Mouse (Mus musculus): ENCODE measurements around the gene Gm28230. TPM values are rescaled to one million over a fixed set of nuclear protein-coding genes. Genes with fewer than 3 reads are reported as not detected.
A peak's percentile ranks its signal among the peaks of the same experiment; 100 is the strongest.

Gm28230 gene
- polyA plus RNA-seq, 1 experiment = not detected

DNA sequence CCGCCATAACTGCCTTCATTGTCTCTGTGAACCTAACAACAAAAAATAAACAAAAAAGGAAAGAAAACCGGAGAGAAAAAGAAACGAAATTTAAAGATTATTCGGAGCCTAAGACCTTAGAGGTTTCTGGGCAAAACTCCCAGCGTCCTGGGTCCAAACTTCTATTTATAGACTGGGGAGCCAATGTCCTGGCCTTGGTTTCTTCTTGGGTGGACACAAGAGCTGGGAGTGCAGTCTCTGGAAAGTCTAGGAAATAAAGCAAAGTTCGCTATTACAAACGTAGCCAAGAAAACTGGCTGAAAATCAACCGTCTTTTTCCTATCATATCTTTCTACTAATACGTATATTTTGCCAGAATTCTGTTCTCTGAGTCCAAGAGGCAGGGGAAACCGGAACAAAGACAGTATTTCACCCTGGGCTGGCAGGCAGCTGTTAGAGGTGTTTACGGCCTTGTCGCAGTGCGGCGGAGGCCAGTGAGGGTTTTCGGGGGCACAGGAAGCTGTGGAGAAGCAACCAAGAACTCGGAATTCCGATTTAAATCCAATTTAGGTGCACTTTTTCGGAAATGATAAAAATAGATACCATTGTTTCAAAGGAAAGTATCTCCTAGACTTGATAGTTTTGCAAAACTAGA lies 12.3 kb upstream of the Gm28230 start:
- Histone ChIP-seq H3K4me3 (ENCODE audit: insufficient read depth, poor library complexity, severe bottlenecking) (no peak overlapping the region), H3K79me2 (ENCODE audit: control insufficient read depth, insufficient read depth) (no peaks in the 10 kb centered on the region), H3K79me3 (ENCODE audit: low read depth) (no peaks in the 10 kb centered on the region), H3K36me3 (ENCODE audit: control insufficient read depth, insufficient read depth) (no peaks in the 10 kb centered on the region), H3K27me3 (ENCODE audit: control insufficient read depth, insufficient read depth, insufficient read length) (peaks cover 38% of the 10 kb centered on the region), H3ac (ENCODE audit: control insufficient read depth, insufficient read length, low read depth) (no peak overlapping the region)
- TF ChIP-seq MYOG (IDR thresholded peaks at IDR 0.05; ENCODE audit: control insufficient read depth, extremely low read depth, insufficient read length) (no peak), CEBPB (IDR thresholded peaks at IDR 0.05; ENCODE audit: low read depth) (no peak), FOSL1 (IDR thresholded peaks at IDR 0.05; ENCODE audit: insufficient read depth, low read length, poor library complexity, severe bottlenecking) (no peak), CTCF (IDR thresholded peaks at IDR 0.05; ENCODE audit: control insufficient read depth, insufficient read depth, insufficient read length) (no peak), USF1 (IDR thresholded peaks at IDR 0.05; ENCODE audit: low read depth) (no peak), MYOD1 (IDR thresholded peaks at IDR 0.05; ENCODE audit: control insufficient read depth, insufficient read length, low read depth) (no peak), MAX (IDR thresholded peaks at IDR 0.05) (no peak)

- Histone ChIP-seq H3K36me3 (ENCODE audit: control insufficient read depth, insufficient read depth) (no peaks in the 10 kb centered on the region), H3K79me2 (ENCODE audit: control insufficient read depth, insufficient read depth) (no peaks in the 10 kb centered on the region), H3K4me3 (ENCODE audit: insufficient read depth, poor library complexity, severe bottlenecking) (no peak overlapping the region), H3K79me3 (ENCODE audit: low read depth) (no peaks in the 10 kb centered on the region), H3ac (ENCODE audit: control insufficient read depth, insufficient read length, low read depth) (no peak overlapping the region), H3K27me3 (ENCODE audit: control insufficient read depth, insufficient read depth, insufficient read length) (peaks cover 36% of the 10 kb centered on the region)
- no peak for TF ChIP-seq CEBPB (IDR thresholded peaks at IDR 0.05; ENCODE audit: low read depth)
- TF ChIP-seq MYOD1 (IDR thresholded peaks at IDR 0.05; ENCODE audit: control insufficient read depth, insufficient read length, low read depth) = no peak
- no peak for TF ChIP-seq USF1 (IDR thresholded peaks at IDR 0.05; ENCODE audit: low read depth)
- no peak for TF ChIP-seq MYOG (IDR thresholded peaks at IDR 0.05; ENCODE audit: control insufficient read depth, extremely low read depth, insufficient read length)
- TF ChIP-seq MAX (IDR thresholded peaks at IDR 0.05) = no peak
- TF ChIP-seq FOSL1 (IDR thresholded peaks at IDR 0.05; ENCODE audit: insufficient read depth, low read length, poor library complexity, severe bottlenecking) = no peak
- TF ChIP-seq CTCF (IDR thresholded peaks at IDR 0.05; ENCODE audit: control insufficient read depth, insufficient read depth, insufficient read length) = no peak
Measured at GRCm38 (mm10) chr2:74714881-74715280, 11.6 kb upstream of the Gm28230 start.

DNA sequence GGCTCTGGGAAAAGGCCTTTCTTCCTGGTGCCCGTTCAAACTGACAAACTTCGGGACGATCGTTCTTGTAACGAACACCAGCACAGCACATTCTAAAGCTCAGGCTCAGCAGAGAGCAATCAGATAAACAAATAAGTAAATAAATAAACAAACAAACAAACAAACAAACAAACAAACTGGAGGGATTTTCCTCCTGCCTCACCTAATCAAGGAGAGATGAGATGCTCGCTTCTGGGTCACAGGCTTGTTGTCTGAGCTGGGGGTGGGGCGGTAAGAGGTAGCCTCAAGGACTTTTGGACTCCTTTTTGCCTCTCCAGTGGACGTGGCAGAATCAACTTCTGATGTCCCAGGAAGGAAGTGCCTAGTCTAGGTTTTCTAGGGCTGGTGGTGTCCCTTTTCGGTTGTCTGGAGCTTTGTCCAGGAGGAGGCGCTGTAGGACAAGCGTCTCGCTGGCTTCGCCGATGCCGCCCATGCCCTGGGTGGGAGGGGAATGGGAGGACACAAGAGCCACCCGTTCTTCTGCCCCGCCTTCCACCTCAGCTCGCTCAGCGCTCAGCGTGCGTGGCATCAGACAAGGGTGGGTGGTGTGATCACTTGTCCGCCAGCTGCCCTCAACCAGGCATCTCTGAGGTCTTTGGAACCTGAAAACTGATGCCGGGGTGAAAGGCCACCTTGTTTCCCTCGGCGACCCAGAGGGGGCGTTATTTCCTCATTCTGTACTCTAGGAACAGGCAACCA lies 10.9 kb upstream of the Gm28230 start:
- H3K27me3 ChIP-seq (ENCODE audit: control insufficient read depth, insufficient read depth, insufficient read length) = peaks cover 36% of the 10 kb centered on the region
- TF ChIP-seq CTCF (IDR thresholded peaks at IDR 0.05; ENCODE audit: control insufficient read depth, insufficient read depth, insufficient read length) = peak; percentile 76
- no peak for TF ChIP-seq USF1 (IDR thresholded peaks at IDR 0.05; ENCODE audit: low read depth)
- H3K79me3 ChIP-seq (ENCODE audit: low read depth) = no peaks in the 10 kb centered on the region
- no peak overlapping the region for H3K4me3 ChIP-seq (ENCODE audit: insufficient read depth, poor library complexity, severe bottlenecking)
- H3ac ChIP-seq (ENCODE audit: control insufficient read depth, insufficient read length, low read depth) = no peak overlapping the region
- no peaks in the 10 kb centered on the region for H3K79me2 ChIP-seq (ENCODE audit: control insufficient read depth, insufficient read depth)
- no peaks in the 10 kb centered on the region for H3K36me3 ChIP-seq (ENCODE audit: control insufficient read depth, insufficient read depth)

GRCm38 (mm10) chr2:74720384-74720783 lies 6.1 kb upstream of the Gm28230 start:
- TF ChIP-seq CTCF (IDR thresholded peaks at IDR 0.05; ENCODE audit: control insufficient read depth, insufficient read depth, insufficient read length) = no peak
- TF ChIP-seq MAX (IDR thresholded peaks at IDR 0.05) = no peak
- TF ChIP-seq MYOD1 (IDR thresholded peaks at IDR 0.05; ENCODE audit: control insufficient read depth, insufficient read length, low read depth) = no peak
- TF ChIP-seq MYOG (IDR thresholded peaks at IDR 0.05; ENCODE audit: control insufficient read depth, extremely low read depth, insufficient read length) = no peak
- TF ChIP-seq FOSL1 (IDR thresholded peaks at IDR 0.05; ENCODE audit: insufficient read depth, low read length, poor library complexity, severe bottlenecking) = no peak
- no peak for TF ChIP-seq USF1 (IDR thresholded peaks at IDR 0.05; ENCODE audit: low read depth)
- no peak for TF ChIP-seq CEBPB (IDR thresholded peaks at IDR 0.05; ENCODE audit: low read depth)
- no peak overlapping the region for H3K4me3 ChIP-seq (ENCODE audit: insufficient read depth, poor library complexity, severe bottlenecking)
- no peak overlapping the region for H3ac ChIP-seq (ENCODE audit: control insufficient read depth, insufficient read length, low read depth)
- no peaks in the 10 kb centered on the region for H3K36me3 ChIP-seq (ENCODE audit: control insufficient read depth, insufficient read depth)
- no peaks in the 10 kb centered on the region for H3K79me2 ChIP-seq (ENCODE audit: control insufficient read depth, insufficient read depth)
- no peaks in the 10 kb centered on the region for H3K79me3 ChIP-seq (ENCODE audit: low read depth)
- peaks cover 43% of the 10 kb centered on the region for H3K27me3 ChIP-seq (ENCODE audit: control insufficient read depth, insufficient read depth, insufficient read length)

GRCm38 (mm10) chr2:74720955-74721491 lies 5.5 kb upstream of the Gm28230 start:
- no peaks in the 10 kb centered on the region for H3K79me2 ChIP-seq (ENCODE audit: control insufficient read depth, insufficient read depth)
- H3K27me3 ChIP-seq (ENCODE audit: control insufficient read depth, insufficient read depth, insufficient read length) = peaks cover 46% of the 10 kb centered on the region
- no peaks in the 10 kb centered on the region for H3K79me3 ChIP-seq (ENCODE audit: low read depth)
- no peak overlapping the region for H3K4me3 ChIP-seq (ENCODE audit: insufficient read depth, poor library complexity, severe bottlenecking)
- H3ac ChIP-seq (ENCODE audit: control insufficient read depth, insufficient read length, low read depth) = no peak overlapping the region
- no peak for TF ChIP-seq MAX (IDR thresholded peaks at IDR 0.05)
- TF ChIP-seq MYOG (IDR thresholded peaks at IDR 0.05; ENCODE audit: control insufficient read depth, extremely low read depth, insufficient read length) = no peak
- TF ChIP-seq CTCF (IDR thresholded peaks at IDR 0.05; ENCODE audit: control insufficient read depth, insufficient read depth, insufficient read length) = no peak
- no peak for TF ChIP-seq MYOD1 (IDR thresholded peaks at IDR 0.05; ENCODE audit: control insufficient read depth, insufficient read length, low read depth)
- TF ChIP-seq FOSL1 (IDR thresholded peaks at IDR 0.05; ENCODE audit: insufficient read depth, low read length, poor library complexity, severe bottlenecking) = no peak
- no peak for TF ChIP-seq CEBPB (IDR thresholded peaks at IDR 0.05; ENCODE audit: low read depth)
- TF ChIP-seq USF1 (IDR thresholded peaks at IDR 0.05; ENCODE audit: low read depth) = no peak
- H3K36me3 ChIP-seq (ENCODE audit: control insufficient read depth, insufficient read depth) = no peaks in the 10 kb centered on the region
